Mouse (Mus musculus) cerebellum, adult 11 months (tissue): ENCODE results near the gene Nbea.

Source experiments
- DNase-seq: peaks from one replicate; pipeline ENCODE4 v3.0.0; 2022

The Nbea gene

GRCm38 (mm10) chr3:55819598-55819997, 363.9 kb downstream of the Nbea start:
- no peak for DNase-seq

- DNase-seq, result no peak
These were observed 365.4 kb downstream of the Nbea start for GRCm38 (mm10) chr3:55818082-55818481.

DNA sequence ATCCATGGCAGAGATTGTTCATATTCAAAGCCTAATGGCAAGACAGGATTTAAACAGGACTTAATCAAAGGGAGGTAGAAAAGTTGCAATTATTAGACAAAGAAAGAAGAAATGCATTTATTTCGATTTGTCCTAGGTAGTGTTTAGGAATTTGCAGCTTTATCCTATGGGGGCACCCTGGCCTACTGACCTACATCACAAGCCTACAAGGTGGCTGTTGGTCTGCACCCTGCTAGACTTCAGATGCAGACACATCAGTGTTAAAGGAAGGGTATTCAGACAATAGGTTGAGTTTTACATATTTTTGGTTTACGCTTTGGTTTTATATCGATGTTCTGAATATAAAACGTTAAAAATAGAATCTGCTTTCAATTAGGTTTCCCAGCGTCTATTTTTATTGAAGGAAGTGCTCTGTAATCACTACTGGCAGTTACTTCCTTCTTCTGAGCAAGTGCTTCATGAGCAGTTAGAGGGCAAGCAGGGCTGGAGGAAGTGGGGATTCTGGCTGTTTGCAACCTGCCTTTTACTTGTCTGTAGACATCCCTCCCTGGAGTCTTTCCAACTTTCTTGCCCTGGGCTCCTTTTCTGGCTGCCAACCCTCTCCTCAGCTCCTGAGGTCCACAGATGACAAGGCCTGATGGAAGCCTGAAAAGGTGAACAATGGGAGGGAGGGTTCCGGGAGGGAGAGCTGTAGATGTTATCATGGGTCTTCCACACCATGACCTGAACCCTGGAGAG, 366.7 kb downstream of the Nbea start:
- no peak for DNase-seq

- no peak for DNase-seq
These were observed 367.4 kb downstream of the Nbea start for GRCm38 (mm10) chr3:55816096-55816495.

DNA sequence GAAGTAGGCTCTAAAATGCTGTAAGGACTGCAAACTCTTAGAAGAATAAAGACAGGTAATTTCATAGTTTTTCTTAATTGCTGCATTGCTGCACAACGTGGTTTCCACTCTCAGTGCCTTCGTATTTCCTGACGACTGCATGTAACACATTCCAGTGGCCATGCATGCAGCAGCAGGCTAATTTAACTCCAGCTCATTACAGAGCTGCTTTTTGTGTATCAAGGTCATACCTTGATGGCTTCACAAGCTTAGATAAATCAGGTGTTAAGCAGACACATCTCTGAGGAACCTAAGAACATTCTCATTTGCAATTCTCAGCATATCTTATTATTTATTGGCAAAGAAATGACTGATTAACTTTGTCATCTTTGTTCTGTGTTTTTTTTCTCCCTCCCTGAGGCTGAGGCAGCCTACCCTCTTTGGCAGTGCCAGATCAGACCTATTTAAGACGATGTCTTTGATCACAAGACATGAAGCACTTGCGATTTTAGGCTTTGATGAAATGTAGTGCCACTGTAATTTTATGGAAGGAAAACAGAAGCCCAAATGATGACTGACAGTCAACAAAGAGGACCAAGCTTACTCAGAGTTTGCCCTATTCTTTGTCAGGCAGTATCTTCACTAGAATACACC, 368.4 kb downstream of the Nbea start:
- DNase-seq, result no peak

DNA sequence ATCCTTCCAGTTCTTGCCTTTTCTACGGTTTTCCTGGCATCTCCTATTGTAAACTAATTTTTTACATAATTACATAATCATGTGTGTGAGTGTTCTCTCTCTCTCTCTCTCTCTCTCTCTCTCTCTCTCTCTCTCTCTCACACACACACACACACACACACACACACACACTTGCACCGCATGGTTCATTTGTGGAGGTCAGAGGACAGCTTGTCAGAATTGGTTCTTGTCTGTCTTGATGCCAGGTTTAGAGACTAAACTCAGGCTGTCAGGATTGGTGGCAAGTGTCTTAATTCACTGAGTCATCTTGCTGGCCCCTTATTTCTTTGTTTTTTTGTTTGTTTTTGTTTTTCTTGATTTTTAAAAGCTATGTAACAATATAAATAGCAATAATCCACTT, 388.7 kb downstream of the Nbea start:
- DNase-seq, result no peak

- DNase-seq, result peak; percentile 58
These were observed 389.5 kb downstream of the Nbea start for GRCm38 (mm10) chr3:55793842-55794575.

- DNase-seq, result no peak
These were observed 391.2 kb downstream of the Nbea start for GRCm38 (mm10) chr3:55792251-55792650.

- no peak for DNase-seq
These were observed 392.9 kb downstream of the Nbea start for GRCm38 (mm10) chr3:55790609-55791008.

GRCm38 (mm10) chr3:55789856-55790255, 393.6 kb downstream of the Nbea start:
- DNase-seq, result no peak

DNA sequence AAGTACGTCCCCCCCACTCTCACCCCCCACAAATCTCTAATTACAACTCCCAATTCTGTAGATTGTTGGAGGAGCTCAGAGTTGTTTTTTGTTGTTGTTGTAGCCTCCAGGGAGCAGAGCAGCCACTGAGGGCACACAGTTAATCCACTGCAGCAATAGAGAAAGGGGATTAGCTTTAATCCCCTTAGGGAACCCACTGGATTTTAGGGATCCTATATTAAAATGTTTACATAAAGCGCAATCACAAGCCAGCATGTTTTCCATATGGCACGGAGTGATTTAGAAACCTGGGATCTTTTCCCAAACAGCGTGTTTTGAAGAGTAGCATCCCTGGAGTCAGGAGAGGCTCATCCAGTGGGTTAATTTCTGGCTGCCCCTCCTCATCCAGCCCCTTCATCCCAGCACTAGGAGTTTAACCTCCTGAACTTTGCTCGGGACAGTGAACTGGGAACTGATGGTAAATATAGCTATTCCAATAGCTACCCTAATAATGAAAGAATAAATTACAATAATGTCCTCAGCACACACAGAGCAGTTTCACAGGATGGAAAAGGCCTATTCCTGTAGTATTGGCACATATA, 394.8 kb downstream of the Nbea start:
- DNase-seq, result no peak

GRCm38 (mm10) chr3:55788214-55788586, 395.3 kb downstream of the Nbea start:
- DNase-seq, result no peak

DNA sequence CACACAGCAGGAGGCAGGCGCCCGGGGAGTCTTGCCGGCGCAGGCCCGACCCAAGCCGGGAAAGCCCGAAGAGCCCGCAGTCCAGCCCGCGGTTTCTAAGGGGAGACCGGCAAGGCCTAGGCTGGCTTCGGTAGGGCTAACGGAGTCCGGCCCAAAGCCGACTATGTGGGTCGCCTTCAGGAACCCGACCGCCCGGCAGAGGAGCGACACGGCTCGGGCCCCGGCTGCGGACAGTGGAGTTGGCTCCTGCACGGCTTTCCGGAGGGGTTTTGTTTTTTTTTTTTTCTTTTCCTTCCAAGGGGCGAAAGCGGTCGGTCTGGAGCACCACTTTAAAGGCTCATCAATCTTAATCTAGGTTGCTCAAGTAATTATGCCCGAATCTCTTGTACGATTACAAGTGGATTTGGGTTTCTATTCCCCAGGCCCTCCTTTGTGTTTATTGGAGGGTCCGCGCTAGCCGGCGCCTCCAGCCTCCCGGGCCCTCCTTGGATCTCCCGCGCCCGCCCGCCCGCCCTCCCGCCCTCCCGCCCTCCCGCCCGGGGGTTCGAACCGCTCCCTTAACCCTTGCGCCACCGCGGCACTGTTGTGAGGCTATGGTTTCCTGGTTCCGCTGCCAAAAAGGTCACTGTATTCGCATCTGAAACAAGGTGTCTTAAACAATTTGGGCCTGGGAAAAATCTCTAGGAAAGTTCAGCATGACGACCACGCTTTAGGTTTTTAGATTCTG, 395.9 kb downstream of the Nbea start:
- DNase-seq, result peak; percentile 66

- DNase-seq, result peak; percentile 31
These were observed 396.5 kb downstream of the Nbea start for GRCm38 (mm10) chr3:55786835-55787486.

- DNase-seq, result peak; percentile 18
These were observed 397.3 kb downstream of the Nbea start for GRCm38 (mm10) chr3:55785981-55786725.

- DNase-seq, result no peak
These were observed 398.1 kb downstream of the Nbea start for GRCm38 (mm10) chr3:55785266-55785980.

- no peak for DNase-seq
These were observed 399.4 kb downstream of the Nbea start for GRCm38 (mm10) chr3:55784101-55784500.

- DNase-seq, result peak; percentile 57
These were observed 400.1 kb downstream of the Nbea start for GRCm38 (mm10) chr3:55783171-55784081.

DNA sequence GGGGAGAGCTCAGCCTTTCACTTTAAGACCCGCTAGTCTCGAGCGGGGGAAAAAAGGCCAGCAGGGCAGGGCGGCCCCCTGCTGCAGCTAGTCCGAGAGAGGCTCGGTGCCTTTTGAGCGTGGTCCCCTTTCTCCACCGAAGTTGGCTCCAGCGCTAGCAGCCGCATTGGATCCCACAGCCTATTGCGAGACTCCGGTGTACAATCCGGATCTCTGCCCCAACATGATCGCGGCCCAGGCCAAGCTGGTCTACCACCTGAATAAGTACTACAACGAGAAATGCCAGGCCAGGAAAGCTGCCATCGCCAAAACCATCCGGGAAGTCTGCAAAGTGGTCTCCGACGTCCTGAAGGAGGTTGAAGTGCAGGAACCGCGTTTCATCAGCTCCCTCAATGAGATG, 400.7 kb downstream of the Nbea start:
- DNase-seq, result no peak
